Mouse (Mus musculus) lung, embryonic 14.5 days (tissue): ENCODE data around the gene Rbm25. TPM values are rescaled to one million over a fixed set of nuclear protein-coding genes. Genes with fewer than 3 reads are reported as not detected.
"Not testable (repeated sequence)": the region's sequence is repeated elsewhere in the genome, so short reads cannot be mapped to it uniquely, and the experiment has no call there.

ENCODE experiments used
- ATAC-seq: fragments of 200-750 bp; cut with Nextera tagmentation; 2 replicates; pipeline ENCODE4 v1.8.0; 2017; ENCODE audit warnings: mild to moderate bottlenecking, moderate TSS enrichment, moderate library complexity; ENCODE audit not compliant: insufficient read depth
- DNase-seq: peaks from one replicate; pipeline ENCODE4 v3.0.0-alpha.2; 2015
- H3K27ac ChIP-seq: fragments of 300-500 bp; sonication (generic); 2 replicates; pipeline ENCODE4 v1.5.1; 2014; ENCODE audit warnings: low read depth, mild to moderate bottlenecking, moderate library complexity
- H3K27me3 ChIP-seq: fragments of 300-500 bp; sonication (generic); 2 replicates; pipeline ENCODE4 v1.6.1; 2014; ENCODE audit warnings: low read length, control low read depth; ENCODE audit not compliant: insufficient read depth
- H3K36me3 ChIP-seq: fragments of 300-500 bp; sonication (generic); 2 replicates; pipeline ENCODE4 v1.6.1; 2014; ENCODE audit warnings: control low read depth; ENCODE audit not compliant: insufficient read depth
- H3K4me1 ChIP-seq: fragments of 300-500 bp; sonication (generic); 2 replicates; pipeline ENCODE4 v1.6.1; 2014; ENCODE audit warnings: antibody characterized with exemption, control low read depth; ENCODE audit not compliant: insufficient read depth
- H3K4me2 ChIP-seq: fragments of 300-500 bp; sonication (generic); 2 replicates; pipeline ENCODE4 v1.6.1; 2014; ENCODE audit warnings: mild to moderate bottlenecking
- H3K4me3 ChIP-seq: fragments of 300-500 bp; sonication (generic); 2 replicates; pipeline ENCODE4 v1.5.1; 2014; ENCODE audit warnings: low read depth, low read length
- H3K9ac ChIP-seq: fragments of 300-500 bp; sonication (generic); 2 replicates; pipeline ENCODE4 v1.6.1; 2014
- H3K9me3 ChIP-seq: fragments of 300-500 bp; sonication (generic); 2 replicates; pipeline ENCODE4 v1.6.1; 2016; ENCODE audit warnings: low read depth, low read length, control low read depth
- CTCF ChIP-seq: IDR thresholded peaks from 2 replicates; pipeline ENCODE4 v1.5.1; 2016; ENCODE audit warnings: antibody characterized with exemption, low read depth
- WGBS: fragments of 180-500 bp; shearing (Covaris S2); extraction: QIAGEN DNeasy Blood & Tissue Kit; methylation state at CpG from one replicate; pipeline ENCODE4 v1.1.7; 2014; 5-methylcytosine and 5-hydroxymethylcytosine counted together
- polyA plus RNA-seq: library from polyadenylated mRNA; unstranded; fragments of >200 nt; fragmentation: Nextera tagmentation; extraction: Ambion mirVana; gene quantifications from 2 replicates; pipeline ENCODE4 v1.2.1, GENCODE M21; 2014

The Rbm25 gene
- 254 and 260 TPM in 2 replicates for polyA plus RNA-seq

- Histone ChIP-seq H3K9ac (peak within 1 kb of the TSS; percentile 97), H3K4me2 (peak within 1 kb of the TSS; percentile 77), H3K4me3 (peak within 1 kb of the TSS; percentile 80), H3K27ac (peak within 1 kb of the TSS; percentile 96)
- not testable (repeated sequence) for H3K36me3 ChIP-seq, DNase-seq, ATAC-seq, H3K9me3 ChIP-seq, H3K4me1 ChIP-seq, H3K27me3 ChIP-seq
- no CpG with 5 or more reads among the region's 5 CpGs for whole genome bisulfite sequencing
Measured at GRCm38 (mm10) chr12:83630936-83631335, at the start of gene Rbm25. Gene Rbm25, plus strand, starts transcription at chr12:83631236.

- Histone ChIP-seq H3K9ac (no peak overlapping the region), H3K36me3 (peaks cover 13% of the 10 kb centered on the region; the same call in 1 of the 2 replicates), H3K4me3 (no peak overlapping the region), H3K27ac (no peak overlapping the region), H3K27me3 (no peaks in the 10 kb centered on the region), H3K4me2 (no peak overlapping the region), H3K4me1 (no peaks in the 10 kb centered on the region), H3K9me3 (no peaks in the 10 kb centered on the region)
- ATAC-seq, result no peak
- WGBS, result 61% methylated on average over 4 of the region's 4 CpGs
- DNase-seq, result no peak
- TF ChIP-seq CTCF, result no peak
Measured at GRCm38 (mm10) chr12:83582106-83582505, 48.9 kb upstream of the Rbm25 start.

- Histone ChIP-seq H3K27me3 (no peaks in the 10 kb centered on the region), H3K9me3 (no peaks in the 10 kb centered on the region), H3K9ac (no peak overlapping the region), H3K4me2 (no peak overlapping the region), H3K4me1 (no peaks in the 10 kb centered on the region), H3K27ac (no peak overlapping the region), H3K36me3 (peaks cover 19% of the 10 kb centered on the region; the same call in 1 of the 2 replicates), H3K4me3 (no peak overlapping the region)
- ATAC-seq (no peak), DNase-seq (no peak)
- no peak for TF ChIP-seq CTCF
- 80% methylated on average over 4 of the region's 4 CpGs for WGBS
Measured at GRCm38 (mm10) chr12:83582747-83583146, 48.3 kb upstream of the Rbm25 start.

- H3K4me2 ChIP-seq, result no peak overlapping the region
- no peaks in the 10 kb centered on the region for H3K4me1 ChIP-seq
- H3K27ac ChIP-seq, result no peak overlapping the region
- no peaks in the 10 kb centered on the region for H3K9me3 ChIP-seq
- H3K27me3 ChIP-seq, result no peaks in the 10 kb centered on the region
- H3K36me3 ChIP-seq, result peaks cover 48% of the 10 kb centered on the region
- ATAC-seq (no peak), DNase-seq (no peak)
- 92% methylated on average over 5 of the region's 5 CpGs for WGBS
- no peak overlapping the region for H3K4me3 ChIP-seq
- H3K9ac ChIP-seq, result no peak overlapping the region
- no peak for TF ChIP-seq CTCF
Measured at GRCm38 (mm10) chr12:83586628-83587027, 44.4 kb upstream of the Rbm25 start.

GRCm38 (mm10) chr12:83591754-83592501, 39.1 kb upstream of the Rbm25 start:
- 86% methylated on average over 8 of the region's 8 CpGs for WGBS
- H3K27ac ChIP-seq, result no peak overlapping the region
- no peaks in the 10 kb centered on the region for H3K27me3 ChIP-seq
- H3K9me3 ChIP-seq, result no peaks in the 10 kb centered on the region
- DNase-seq (no peak), ATAC-seq (no peak)
- no peak overlapping the region for H3K4me3 ChIP-seq
- no peak overlapping the region for H3K9ac ChIP-seq
- TF ChIP-seq CTCF, result no peak
- H3K36me3 ChIP-seq, result peaks cover 63% of the 10 kb centered on the region
- H3K4me2 ChIP-seq, result no peak overlapping the region
- H3K4me1 ChIP-seq, result no peaks in the 10 kb centered on the region

GRCm38 (mm10) chr12:83594454-83595040, 36.5 kb upstream of the Rbm25 start:
- TF ChIP-seq CTCF, result no peak
- Histone ChIP-seq H3K9me3 (no peaks in the 10 kb centered on the region), H3K36me3 (peaks cover 41% of the 10 kb centered on the region), H3K4me3 (no peak overlapping the region), H3K27me3 (no peaks in the 10 kb centered on the region), H3K27ac (no peak overlapping the region), H3K9ac (no peak overlapping the region), H3K4me2 (no peak overlapping the region), H3K4me1 (no peaks in the 10 kb centered on the region)
- 78% methylated on average over 9 of the region's 9 CpGs for WGBS
- ATAC-seq (no peak), DNase-seq (no peak)

- Histone ChIP-seq H3K27ac (peak overlapping the region; percentile 77), H3K4me3 (peak overlapping the region; percentile 87), H3K9ac (peak overlapping the region; percentile 93), H3K27me3 (no peaks in the 10 kb centered on the region), H3K36me3 (peaks cover 26% of the 10 kb centered on the region), H3K4me2 (peak overlapping the region; percentile 78), H3K9me3 (no peaks in the 10 kb centered on the region), H3K4me1 (no peaks in the 10 kb centered on the region)
- peak; percentile 15 for DNase-seq
- no peak for TF ChIP-seq CTCF
- 2% methylated on average over 19 of the region's 20 CpGs for WGBS
- no peak; the same call in 1 of the 2 replicates for ATAC-seq
Measured at GRCm38 (mm10) chr12:83596191-83596954, 34.7 kb upstream of the Rbm25 start.
